Mouse (Mus musculus) midbrain, embryonic 16.5 days (tissue): ENCODE data around the gene Cul9. TPM values are rescaled to one million over a fixed set of nuclear protein-coding genes. Genes with fewer than 3 reads are reported as not detected.
A peak's percentile ranks its signal among the peaks of the same experiment; 100 is the strongest.
"Not testable (repeated sequence)": the region's sequence is repeated elsewhere in the genome, so short reads cannot be mapped to it uniquely, and the experiment has no call there.

Experiments
- ATAC-seq: fragments of 200-750 bp; cut with Nextera tagmentation; 2 replicates; pipeline ENCODE4 v1.8.0; 2017; ENCODE audit warnings: moderate TSS enrichment
- H3K27ac ChIP-seq: fragments of 300-500 bp; sonication (generic); 2 replicates; pipeline ENCODE4 v1.5.1; 2014; ENCODE audit warnings: mild to moderate bottlenecking, low read length, mixed read lengths
- H3K27me3 ChIP-seq: fragments of 300-500 bp; sonication (generic); 2 replicates; pipeline ENCODE4 v1.6.1; 2014; ENCODE audit warnings: low read depth, low read length, mixed read lengths; ENCODE audit not compliant: control insufficient read depth, insufficient read depth
- H3K36me3 ChIP-seq: fragments of 300-500 bp; sonication (generic); 2 replicates; pipeline ENCODE4 v1.6.1; 2014; ENCODE audit warnings: mild to moderate bottlenecking, low read length, moderate library complexity, mixed read lengths; ENCODE audit not compliant: control insufficient read depth, insufficient read depth
- H3K4me1 ChIP-seq: fragments of 300-500 bp; sonication (generic); 2 replicates; pipeline ENCODE4 v1.6.1; 2014; ENCODE audit warnings: mild to moderate bottlenecking, low read length, mixed read lengths; ENCODE audit not compliant: control insufficient read depth, insufficient read depth
- H3K4me2 ChIP-seq: fragments of 300-500 bp; sonication (generic); 2 replicates; pipeline ENCODE4 v1.6.1; 2014; ENCODE audit warnings: mild to moderate bottlenecking, low read length, mixed read lengths
- H3K4me3 ChIP-seq: fragments of 300-500 bp; sonication (generic); 2 replicates; pipeline ENCODE4 v1.5.1; 2014; ENCODE audit warnings: low read depth, mild to moderate bottlenecking, low read length, moderate library complexity, mixed read lengths
- H3K9ac ChIP-seq: fragments of 300-500 bp; sonication (generic); 2 replicates; pipeline ENCODE4 v1.6.1; 2014; ENCODE audit warnings: low read depth, low read length, mixed read lengths
- H3K9me3 ChIP-seq: fragments of 300-500 bp; sonication (generic); replicated peaks from 2 replicates; pipeline ENCODE4 v1.6.1; 2014; ENCODE audit warnings: mild to moderate bottlenecking, low read length, mixed read lengths; ENCODE audit not compliant: control insufficient read depth, poor library complexity, severe bottlenecking
- WGBS: fragments of 180-500 bp; shearing (Covaris S2); extraction: QIAGEN DNeasy Blood & Tissue Kit; methylation state at CpG from one replicate; pipeline ENCODE4 v1.1.7; 2014; 5-methylcytosine and 5-hydroxymethylcytosine counted together
- polyA plus RNA-seq: library from polyadenylated mRNA; unstranded; fragments of >200 nt; fragmentation: Nextera tagmentation; extraction: Ambion mirVana; gene quantifications from 2 replicates; pipeline ENCODE4 v1.2.1, GENCODE M21; 2015

The Cul9 gene
- polyA plus RNA-seq, 1 experiment from 2014 or later, result 28.0 TPM

GRCm38 (mm10) chr17:46586327-46586726 is 40.1 kb upstream of the Cul9 start:
- ATAC-seq, result no peak
- no peak overlapping the region for H3K27ac ChIP-seq

GRCm38 (mm10) chr17:46578650-46579049 is 32.5 kb upstream of the Cul9 start:
- ATAC-seq, result no peak
- WGBS, result 82% methylated on average over 5 of the region's 5 CpGs
- Histone ChIP-seq H3K27ac (no peak overlapping the region), H3K4me1 (no peaks in the 10 kb centered on the region), H3K27me3 (no peaks in the 10 kb centered on the region), H3K36me3 (peaks cover 37% of the 10 kb centered on the region), H3K9me3 (no peaks in the 10 kb centered on the region), H3K9ac (no peak overlapping the region), H3K4me2 (no peak overlapping the region), H3K4me3 (no peak overlapping the region)

More at GRCm38 (mm10) chr17:46586327-46586726, 40.1 kb upstream of the Cul9 start:
- Histone ChIP-seq H3K4me3 (no peak overlapping the region), H3K27me3 (no peaks in the 10 kb centered on the region), H3K9me3 (no peaks in the 10 kb centered on the region), H3K4me1 (no peaks in the 10 kb centered on the region), H3K9ac (no peak overlapping the region), H3K4me2 (no peak overlapping the region), H3K36me3 (peaks cover 9% of the 10 kb centered on the region)
- WGBS, result 94% methylated on average over 8 of the region's 8 CpGs

- Histone ChIP-seq H3K36me3 (peaks cover 40% of the 10 kb centered on the region), H3K27ac (no peak overlapping the region), H3K4me3 (no peak overlapping the region), H3K4me1 (no peaks in the 10 kb centered on the region), H3K4me2 (no peak overlapping the region), H3K9ac (no peak overlapping the region), H3K9me3 (no peaks in the 10 kb centered on the region), H3K27me3 (no peaks in the 10 kb centered on the region)
- no peak for ATAC-seq
- WGBS, result 92% methylated on average over 13 of the region's 13 CpGs
Observed at GRCm38 (mm10) chr17:46576070-46576469, 29.9 kb upstream of the Cul9 start.

- WGBS, result 98% methylated on average over 7 of the region's 7 CpGs
- Histone ChIP-seq H3K4me1 (no peaks in the 10 kb centered on the region), H3K36me3 (peaks cover 37% of the 10 kb centered on the region), H3K27me3 (no peaks in the 10 kb centered on the region), H3K4me3 (no peak overlapping the region), H3K9ac (no peak overlapping the region), H3K4me2 (no peak overlapping the region), H3K9me3 (no peaks in the 10 kb centered on the region), H3K27ac (no peak overlapping the region)
- ATAC-seq, result no peak
Observed at GRCm38 (mm10) chr17:46574535-46574934, 28.3 kb upstream of the Cul9 start.

GRCm38 (mm10) chr17:46571005-46571404 is 24.8 kb upstream of the Cul9 start:
- H3K27ac ChIP-seq, result no peak overlapping the region
- H3K36me3 ChIP-seq, result peaks cover 24% of the 10 kb centered on the region
- no peaks in the 10 kb centered on the region for H3K9me3 ChIP-seq
- no peaks in the 10 kb centered on the region for H3K27me3 ChIP-seq
- 93% methylated on average over 11 of the region's 11 CpGs for WGBS
- H3K4me2 ChIP-seq, result no peak overlapping the region
- H3K4me3 ChIP-seq, result no peak overlapping the region
- no peaks in the 10 kb centered on the region for H3K4me1 ChIP-seq
- no peak for ATAC-seq
- no peak overlapping the region for H3K9ac ChIP-seq

- Histone ChIP-seq H3K9me3 (no peaks in the 10 kb centered on the region), H3K27me3 (no peaks in the 10 kb centered on the region), H3K4me2 (no peak overlapping the region), H3K9ac (no peak overlapping the region), H3K27ac (no peak overlapping the region), H3K36me3 (no peaks in the 10 kb centered on the region), H3K4me1 (peaks cover 12% of the 10 kb centered on the region), H3K4me3 (no peak overlapping the region)
- 95% methylated on average over 6 of the region's 6 CpGs for WGBS
- no peak for ATAC-seq
Observed at GRCm38 (mm10) chr17:46559146-46559545, 13.0 kb upstream of the Cul9 start.

GRCm38 (mm10) chr17:46558151-46558550 is 12.0 kb upstream of the Cul9 start:
- 94% methylated on average over 5 of the region's 5 CpGs for WGBS
- H3K27ac ChIP-seq, result no peak overlapping the region
- no peak overlapping the region for H3K9ac ChIP-seq
- H3K4me2 ChIP-seq, result no peak overlapping the region
- no peaks in the 10 kb centered on the region for H3K9me3 ChIP-seq
- no peaks in the 10 kb centered on the region for H3K36me3 ChIP-seq
- H3K4me3 ChIP-seq, result no peak overlapping the region
- peaks cover 22% of the 10 kb centered on the region for H3K4me1 ChIP-seq
- no peak for ATAC-seq
- H3K27me3 ChIP-seq, result no peaks in the 10 kb centered on the region

GRCm38 (mm10) chr17:46557321-46557720 is 11.1 kb upstream of the Cul9 start:
- H3K4me3 ChIP-seq, result not testable (repeated sequence)

GRCm38 (mm10) chr17:46556584-46556945 is 10.4 kb upstream of the Cul9 start:
- Histone ChIP-seq H3K4me1 (peaks cover 36% of the 10 kb centered on the region), H3K9me3 (no peaks in the 10 kb centered on the region), H3K36me3 (0 out of 2 replicates have a peak, but pooled peaks cover under 1% of the 10 kb centered on the region), H3K9ac (peak overlapping the region; percentile 69), H3K4me2 (peak overlapping the region; percentile 96), H3K27ac (peak overlapping the region; percentile 84), H3K27me3 (no peaks in the 10 kb centered on the region), H3K4me3 (peak overlapping the region; percentile 99)
- peak; percentile 15; the same call in 1 of the 2 replicates for ATAC-seq
- WGBS, result under 1% methylated on average over 11 of the region's 11 CpGs

More at GRCm38 (mm10) chr17:46557321-46557720, 11.1 kb upstream of the Cul9 start:
- not testable (repeated sequence) for H3K9ac ChIP-seq, ATAC-seq, H3K27ac ChIP-seq, H3K4me2 ChIP-seq, H3K9me3 ChIP-seq, H3K27me3 ChIP-seq, H3K36me3 ChIP-seq
- peaks cover 31% of the 10 kb centered on the region for H3K4me1 ChIP-seq
